Mouse (Mus musculus) bone marrow, adult 2 months (tissue): Measurements from ENCODE around the gene Olfr31.

Source experiments
- CTCF ChIP-seq: fragments of 200-500 bp; IDR thresholded peaks from 2 replicates; pipeline ENCODE4 v1.5.1; 2011; ENCODE audit warnings: low read length, control low read depth; ENCODE audit not compliant: control insufficient read depth, insufficient read depth
- POLR2A ChIP-seq: fragments of 200-500 bp; IDR thresholded peaks from 2 replicates; pipeline ENCODE4 v1.6.1; 2011; ENCODE audit warnings: low read depth, mild to moderate bottlenecking, control low read depth, low read length, borderline replicate concordance; ENCODE audit not compliant: control insufficient read depth

GRCm38 (mm10) chr14:14350263-14351147 is 27.9 kb downstream of the Olfr31 start:
- TF ChIP-seq POLR2A: no peak; the same call in 1 of the 2 replicates
- TF ChIP-seq CTCF: no peak
